Mouse (Mus musculus) spleen, adult 2 months (tissue): ENCODE measurements around the gene Zfand3.

Source experiments
- CTCF ChIP-seq: fragments of 200-500 bp; IDR thresholded peaks from 2 replicates; pipeline ENCODE4 v1.5.1; 2011; ENCODE audit warnings: mild to moderate bottlenecking, inconsistent platforms; ENCODE audit not compliant: insufficient read depth, insufficient read length, insufficient replicate concordance; ENCODE audit errors: extremely low read depth
- POLR2A ChIP-seq: fragments of 200-500 bp; IDR thresholded peaks from 2 replicates; pipeline ENCODE4 v1.6.1; 2011; ENCODE audit warnings: low read depth, low read length, inconsistent platforms

- no peak for TF ChIP-seq CTCF
- no peak for TF ChIP-seq POLR2A
Measured at GRCm38 (mm10) chr17:30194091-30194490, 189.6 kb downstream of the Zfand3 start.
